Mouse (Mus musculus) forebrain, embryonic 13.5 days (tissue): ENCODE data around the gene Keap1. TPM values are rescaled to one million over a fixed set of nuclear protein-coding genes. Genes with fewer than 3 reads are reported as not detected.
A peak's percentile ranks its signal among the peaks of the same experiment; 100 is the strongest.
"Not testable (repeated sequence)": the region's sequence is repeated elsewhere in the genome, so short reads cannot be mapped to it uniquely, and the experiment has no call there.

Experiments
- ATAC-seq: fragments of 200-750 bp; cut with Nextera tagmentation; 2 replicates; pipeline ENCODE4 v1.8.0; 2017
- H3K27ac ChIP-seq: fragments of 300-500 bp; sonication (generic); 2 replicates; pipeline ENCODE4 v1.5.1; 2015; ENCODE audit warnings: inconsistent platforms, mild to moderate bottlenecking, moderate library complexity
- H3K27me3 ChIP-seq: fragments of 300-500 bp; sonication (generic); 2 replicates; pipeline ENCODE4 v1.6.1; 2015; ENCODE audit warnings: mild to moderate bottlenecking, inconsistent platforms
- H3K36me3 ChIP-seq: fragments of 300-500 bp; sonication (generic); 2 replicates; pipeline ENCODE4 v1.6.1; 2015; ENCODE audit warnings: mild to moderate bottlenecking, inconsistent platforms; ENCODE audit not compliant: poor library complexity, severe bottlenecking
- H3K4me1 ChIP-seq: fragments of 300-500 bp; sonication (generic); 2 replicates; pipeline ENCODE4 v1.6.1; 2015; ENCODE audit warnings: inconsistent platforms
- H3K4me2 ChIP-seq: fragments of 300-500 bp; sonication (generic); 2 replicates; pipeline ENCODE4 v1.6.1; 2015; ENCODE audit warnings: inconsistent platforms, mild to moderate bottlenecking, moderate library complexity
- H3K4me3 ChIP-seq: fragments of 300-500 bp; sonication (generic); 2 replicates; pipeline ENCODE4 v1.5.1; 2015; ENCODE audit warnings: mild to moderate bottlenecking, inconsistent platforms
- H3K9ac ChIP-seq: fragments of 300-500 bp; sonication (generic); 2 replicates; pipeline ENCODE4 v1.6.1; 2015; ENCODE audit warnings: mild to moderate bottlenecking, inconsistent platforms
- H3K9me3 ChIP-seq: fragments of 300-500 bp; sonication (generic); replicated peaks from 2 replicates; pipeline ENCODE4 v1.6.1; 2016; ENCODE audit warnings: inconsistent platforms
- WGBS: fragments of 180-500 bp; shearing (Covaris S2); methylation state at CpG from one replicate; pipeline ENCODE4 v1.1.7; 2015; 5-methylcytosine and 5-hydroxymethylcytosine counted together
- polyA plus RNA-seq: library from polyadenylated mRNA; unstranded; fragments of >200 nt; fragmentation: Nextera tagmentation; extraction: Ambion mirVana; gene quantifications from 2 replicates; pipeline ENCODE4 v1.2.1, GENCODE M21; 2015

Keap1 gene
- polyA plus RNA-seq, 1 experiment from 2014 or later = 55.7 TPM

- 88% methylated on average over 7 of the region's 7 CpGs for WGBS
Observed at GRCm38 (mm10) chr9:21273520-21274228, 34.5 kb upstream of the Keap1 start.

DNA sequence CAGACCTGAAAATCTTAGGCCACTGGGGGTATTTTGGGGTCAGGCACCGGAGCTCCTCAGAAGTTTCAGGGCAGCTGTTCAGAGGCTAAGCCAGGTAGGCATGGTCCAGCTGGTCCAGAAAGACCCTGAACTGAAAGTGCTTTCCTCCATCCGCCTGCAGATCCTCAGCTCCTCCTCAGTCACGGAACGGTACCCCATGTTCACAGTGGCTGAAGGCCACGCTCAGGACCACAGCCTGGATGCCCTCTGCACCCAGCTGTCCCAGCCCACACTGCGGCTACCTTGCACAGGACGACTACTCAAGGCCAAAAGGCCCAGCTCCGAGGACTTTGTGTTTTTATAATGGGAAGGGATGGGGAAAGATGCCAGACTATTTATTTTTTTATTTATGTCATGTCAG, 33.9 kb upstream of the Keap1 start:
- 85% methylated on average over 8 of the region's 8 CpGs for WGBS
- H3K36me3 ChIP-seq = peaks cover 99% of the 10 kb centered on the region
- H3K4me3 ChIP-seq = no peak overlapping the region
- no peaks in the 10 kb centered on the region for H3K27me3 ChIP-seq
- no peaks in the 10 kb centered on the region for H3K4me1 ChIP-seq
- H3K9ac ChIP-seq = no peak overlapping the region
- no peak for ATAC-seq
- H3K9me3 ChIP-seq = no peaks in the 10 kb centered on the region
- no peak overlapping the region for H3K4me2 ChIP-seq
- H3K27ac ChIP-seq = no peak overlapping the region

More at GRCm38 (mm10) chr9:21273520-21274228, 34.5 kb upstream of the Keap1 start:
- peaks cover 96% of the 10 kb centered on the region for H3K36me3 ChIP-seq
- no peaks in the 10 kb centered on the region for H3K4me1 ChIP-seq
- no peak overlapping the region for H3K27ac ChIP-seq
- ATAC-seq = no peak
- no peak overlapping the region for H3K4me3 ChIP-seq
- no peaks in the 10 kb centered on the region for H3K27me3 ChIP-seq
- H3K9me3 ChIP-seq = no peaks in the 10 kb centered on the region
- no peak overlapping the region for H3K4me2 ChIP-seq
- no peak overlapping the region for H3K9ac ChIP-seq

DNA sequence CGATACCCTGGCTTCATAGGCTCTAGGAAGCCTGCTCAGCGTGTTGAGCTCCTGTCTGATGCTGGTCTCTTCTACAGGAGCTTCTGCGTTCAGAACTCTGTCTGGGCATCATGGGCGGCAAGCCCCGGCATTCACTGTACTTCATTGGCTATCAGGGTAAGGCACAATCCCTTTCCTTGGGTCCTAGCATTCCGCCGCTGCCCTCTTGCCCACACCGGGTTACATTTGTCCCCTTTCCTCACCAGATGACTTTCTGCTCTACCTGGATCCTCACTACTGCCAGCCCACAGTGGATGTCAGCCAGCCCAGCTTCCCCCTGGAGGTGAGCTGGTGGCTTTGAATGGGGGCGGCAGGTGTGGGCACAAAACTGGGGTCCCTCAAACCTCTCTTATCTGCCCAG, 33.2 kb upstream of the Keap1 start:
- Histone ChIP-seq H3K27me3 (no peaks in the 10 kb centered on the region), H3K4me3 (no peak overlapping the region), H3K36me3 (peaks cover 97% of the 10 kb centered on the region), H3K4me2 (no peak overlapping the region), H3K9ac (no peak overlapping the region), H3K4me1 (no peaks in the 10 kb centered on the region), H3K9me3 (no peaks in the 10 kb centered on the region), H3K27ac (no peak overlapping the region)
- 94% methylated on average over 9 of the region's 9 CpGs for whole genome bisulfite sequencing
- ATAC-seq = no peak

DNA sequence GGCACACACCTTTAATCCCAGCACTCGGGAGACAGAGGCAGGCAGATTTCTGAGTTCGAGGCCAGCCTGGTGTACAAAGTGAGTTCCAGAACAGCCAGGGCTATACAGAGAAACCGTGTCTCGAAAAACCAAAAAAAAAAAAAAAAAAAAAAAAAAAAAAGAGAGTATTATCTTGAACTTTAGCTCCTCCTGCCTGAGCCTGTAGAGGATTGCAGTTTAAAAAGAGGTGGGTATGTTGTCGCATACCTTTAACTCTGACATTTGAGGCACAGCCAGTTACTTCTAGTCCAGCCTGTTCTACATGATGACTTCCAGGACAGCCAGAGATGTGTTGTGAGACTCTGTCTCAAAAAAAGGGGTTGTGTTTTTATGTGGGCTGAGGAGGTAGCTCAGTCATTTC, 30.4 kb upstream of the Keap1 start:
- H3K4me3 ChIP-seq, ATAC-seq, H3K27me3 ChIP-seq, H3K9ac ChIP-seq, H3K27ac ChIP-seq, H3K4me2 ChIP-seq, H3K9me3 ChIP-seq: not testable (repeated sequence)
- Histone ChIP-seq H3K4me1 (peaks cover 15% of the 10 kb centered on the region), H3K36me3 (peaks cover 75% of the 10 kb centered on the region)
- 94% methylated on average over 5 of the region's 5 CpGs for WGBS

DNA sequence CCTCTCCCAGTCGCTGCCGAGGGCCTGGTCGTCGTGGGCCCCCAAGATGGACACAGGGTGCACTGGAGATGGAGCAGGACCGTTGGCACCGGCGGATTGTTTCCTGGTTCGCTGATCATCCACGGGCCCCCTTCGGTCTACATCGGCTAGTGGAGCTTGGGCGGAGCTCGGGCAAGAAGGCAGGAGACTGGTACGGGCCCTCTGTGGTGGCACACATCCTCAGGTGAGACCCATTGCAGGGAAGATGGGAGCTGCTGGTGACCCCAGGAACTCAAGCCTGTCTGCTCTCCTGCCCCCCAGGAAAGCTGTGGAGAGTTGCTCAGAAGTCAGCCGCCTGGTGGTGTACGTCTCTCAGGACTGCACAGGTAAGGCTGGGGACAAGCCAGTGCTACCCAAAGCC, 29.1 kb upstream of the Keap1 start:
- Histone ChIP-seq H3K9ac (no peak overlapping the region), H3K27ac (no peak overlapping the region), H3K4me2 (no peak overlapping the region), H3K4me3 (no peak overlapping the region), H3K9me3 (no peaks in the 10 kb centered on the region), H3K27me3 (no peaks in the 10 kb centered on the region), H3K36me3 (peaks cover 62% of the 10 kb centered on the region), H3K4me1 (peaks cover 15% of the 10 kb centered on the region)
- WGBS = 94% methylated on average over 16 of the region's 16 CpGs
- no peak for ATAC-seq

- H3K4me3 ChIP-seq = no peak overlapping the region
- peaks cover 48% of the 10 kb centered on the region for H3K36me3 ChIP-seq
- ATAC-seq = no peak
- H3K4me2 ChIP-seq = peak overlapping the region; percentile 93; the same call in 1 of the 2 replicates
- WGBS = 90% methylated on average over 5 of the region's 5 CpGs
- H3K9me3 ChIP-seq = no peaks in the 10 kb centered on the region
- peaks cover under 1% of the 10 kb centered on the region; the same call in 1 of the 2 replicates for H3K27me3 ChIP-seq
- no peak overlapping the region for H3K27ac ChIP-seq
- 0 out of 2 replicates have a peak overlapping the region, but pooled peaks have one; percentile 91 for H3K9ac ChIP-seq
- H3K4me1 ChIP-seq = peaks cover 15% of the 10 kb centered on the region
Observed at GRCm38 (mm10) chr9:21266889-21267288, 27.7 kb upstream of the Keap1 start.

DNA sequence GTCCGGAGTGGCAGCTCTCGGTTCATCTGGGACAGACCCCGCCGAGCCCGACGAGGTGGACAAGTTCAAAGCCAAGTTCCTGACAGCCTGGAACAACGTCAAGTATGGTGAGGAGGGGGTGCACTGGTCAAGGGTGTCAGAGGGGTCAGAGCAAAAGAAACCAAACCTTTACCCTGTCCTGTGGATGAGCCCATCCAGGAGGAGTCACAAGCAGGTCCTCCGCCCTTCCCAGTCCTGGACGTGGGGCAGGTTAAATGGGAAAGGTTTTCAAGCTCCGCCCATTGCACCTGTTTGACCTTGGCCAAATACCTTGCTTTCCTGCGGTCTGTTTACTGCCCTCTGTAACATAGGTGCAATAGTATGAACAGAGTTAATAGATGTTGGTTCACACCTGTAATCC, 26.4 kb upstream of the Keap1 start:
- ATAC-seq = no peak
- Histone ChIP-seq H3K36me3 (peaks cover 36% of the 10 kb centered on the region), H3K27ac (peak overlapping the region; percentile 57; the same call in 1 of the 2 replicates), H3K4me1 (peaks cover 15% of the 10 kb centered on the region), H3K4me2 (peak overlapping the region; percentile 93), H3K27me3 (peaks cover 3% of the 10 kb centered on the region; the same call in 1 of the 2 replicates), H3K9me3 (no peaks in the 10 kb centered on the region), H3K9ac (peak overlapping the region; percentile 91), H3K4me3 (peak overlapping the region; percentile 89)
- 6% methylated on average over 11 of the region's 11 CpGs for WGBS

DNA sequence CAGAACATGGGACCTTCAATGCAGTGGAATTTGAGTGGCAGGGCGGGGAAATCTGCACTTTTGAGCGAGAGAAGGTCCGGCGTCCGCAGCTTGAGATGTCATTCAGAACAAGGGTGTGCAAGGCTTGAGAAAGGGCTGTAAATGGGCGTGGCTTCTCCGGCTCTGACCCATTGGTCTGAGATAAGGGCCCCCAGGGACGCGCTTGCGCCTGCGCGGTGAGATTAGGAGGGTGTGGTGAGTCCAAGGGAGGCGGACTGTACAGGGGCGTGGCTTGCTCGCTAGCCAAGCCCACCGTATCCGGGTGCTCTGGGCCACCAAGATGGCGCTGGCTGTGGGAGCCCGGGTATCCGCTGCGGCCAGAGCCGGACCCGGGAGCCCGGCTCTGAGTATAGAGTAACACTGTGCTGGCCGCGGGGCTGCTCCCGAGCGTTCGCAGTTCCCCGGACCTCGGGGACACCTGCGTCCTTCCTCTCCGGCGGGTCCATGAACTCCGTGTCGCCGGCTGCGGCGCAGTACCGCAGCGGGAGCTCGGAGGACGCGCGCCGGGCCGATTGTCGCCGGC, 25.9 kb upstream of the Keap1 start, which contains the start of gene Atg4d:
Gene Atg4d, plus strand, starts transcription at position 294 of the 562 bp plus-strand sequence.
- peak; percentile 98 for ATAC-seq
- peak within 1 kb of the TSS; percentile 93 for H3K4me2 ChIP-seq
- H3K27me3 ChIP-seq = peaks cover 3% of the 10 kb centered on the region; the same call in 1 of the 2 replicates
- H3K9me3 ChIP-seq = no peaks in the 10 kb centered on the region
- under 1% methylated on average over 49 of the region's 49 CpGs for WGBS
- H3K4me1 ChIP-seq = peaks cover 15% of the 10 kb centered on the region
- peak within 1 kb of the TSS; percentile 57 for H3K27ac ChIP-seq
- peaks cover 30% of the 10 kb centered on the region for H3K36me3 ChIP-seq
- H3K4me3 ChIP-seq = peak within 1 kb of the TSS; percentile 89
- H3K9ac ChIP-seq = peak within 1 kb of the TSS; percentile 91

- Histone ChIP-seq H3K9ac (peak overlapping the region; percentile 67), H3K4me1 (peaks cover 15% of the 10 kb centered on the region)
- WGBS = 17% methylated on average over 17 of the region's 17 CpGs
Observed at GRCm38 (mm10) chr9:21264272-21264999, 25.3 kb upstream of the Keap1 start.

GRCm38 (mm10) chr9:21261831-21262230, 22.7 kb upstream of the Keap1 start:
- no peak for ATAC-seq
- Histone ChIP-seq H3K27me3 (peaks cover 3% of the 10 kb centered on the region; the same call in 1 of the 2 replicates), H3K9ac (no peak overlapping the region), H3K27ac (no peak overlapping the region), H3K36me3 (peaks cover 1% of the 10 kb centered on the region), H3K9me3 (no peaks in the 10 kb centered on the region), H3K4me2 (no peak overlapping the region), H3K4me1 (peaks cover 13% of the 10 kb centered on the region), H3K4me3 (no peak overlapping the region)
- 65% methylated on average over 2 of the region's 2 CpGs for WGBS

More at GRCm38 (mm10) chr9:21264272-21264999, 25.3 kb upstream of the Keap1 start:
- Histone ChIP-seq H3K4me2 (peak overlapping the region; percentile 93), H3K4me3 (peak overlapping the region; percentile 89), H3K27ac (peak overlapping the region; percentile 36), H3K27me3 (peaks cover 3% of the 10 kb centered on the region; the same call in 1 of the 2 replicates), H3K9me3 (no peaks in the 10 kb centered on the region), H3K36me3 (peaks cover 25% of the 10 kb centered on the region)
- ATAC-seq = peak; percentile 25

- no peak for ATAC-seq
- H3K4me1 ChIP-seq = peaks cover under 1% of the 10 kb centered on the region; the same call in 1 of the 2 replicates
- WGBS = 85% methylated on average over 6 of the region's 6 CpGs
Observed at GRCm38 (mm10) chr9:21260491-21261040, 21.4 kb upstream of the Keap1 start.

More at GRCm38 (mm10) chr9:21260491-21261040, 21.4 kb upstream of the Keap1 start:
- Histone ChIP-seq H3K4me2 (no peak overlapping the region), H3K36me3 (no peaks in the 10 kb centered on the region), H3K4me3 (no peak overlapping the region), H3K27ac (no peak overlapping the region), H3K9me3 (no peaks in the 10 kb centered on the region), H3K27me3 (peaks cover 3% of the 10 kb centered on the region; the same call in 1 of the 2 replicates), H3K9ac (no peak overlapping the region)
